Mouse (Mus musculus) embryonic facial prominence, embryonic 14.5 days (tissue): ENCODE results near the gene Nfkbia. TPM values are rescaled to one million over a fixed set of nuclear protein-coding genes. Genes with fewer than 3 reads are reported as not detected.

Experiments
- ATAC-seq: fragments of 200-750 bp; cut with Nextera tagmentation; 2 replicates; pipeline ENCODE4 v1.8.0; 2017; ENCODE audit warnings: low read depth, moderate number of reproducible peaks, moderate TSS enrichment
- DNase-seq: peaks from one replicate; pipeline ENCODE4 v3.0.0-alpha.2; 2015; ENCODE audit warnings: low spot score
- H3K27ac ChIP-seq: fragments of 300-500 bp; sonication (generic); replicated peaks from 2 replicates; pipeline ENCODE4 v1.5.1; 2014; ENCODE audit warnings: low read depth, mild to moderate bottlenecking, low read length, moderate library complexity
- H3K27me3 ChIP-seq: fragments of 300-500 bp; sonication (generic); replicated peaks from 2 replicates; pipeline ENCODE4 v1.6.1; 2014; ENCODE audit warnings: low read length; ENCODE audit not compliant: control insufficient read depth, insufficient read depth
- H3K36me3 ChIP-seq: fragments of 300-500 bp; sonication (generic); 2 replicates; pipeline ENCODE4 v1.6.1; 2014; ENCODE audit warnings: low read length, mixed read lengths; ENCODE audit not compliant: control insufficient read depth, insufficient read depth
- H3K4me1 ChIP-seq: fragments of 300-500 bp; sonication (generic); 2 replicates; pipeline ENCODE4 v1.6.1; 2014; ENCODE audit warnings: antibody characterized with exemption, low read length; ENCODE audit not compliant: control insufficient read depth, insufficient read depth
- H3K4me2 ChIP-seq: fragments of 300-500 bp; sonication (generic); 2 replicates; pipeline ENCODE4 v1.6.1; 2014; ENCODE audit warnings: low read depth, mild to moderate bottlenecking, low read length, moderate library complexity, mixed read lengths
- H3K4me3 ChIP-seq: fragments of 300-500 bp; sonication (generic); 2 replicates; pipeline ENCODE4 v1.5.1; 2014; ENCODE audit warnings: low read depth, mild to moderate bottlenecking, low read length
- H3K9ac ChIP-seq: fragments of 300-500 bp; sonication (generic); 2 replicates; pipeline ENCODE4 v1.6.1; 2014; ENCODE audit warnings: low read depth, mild to moderate bottlenecking, low read length, moderate library complexity, mixed read lengths
- H3K9me3 ChIP-seq: fragments of 300-500 bp; sonication (generic); 2 replicates; pipeline ENCODE4 v1.6.1; 2016; ENCODE audit warnings: low read length; ENCODE audit not compliant: control insufficient read depth
- WGBS: fragments of 180-500 bp; shearing (Covaris S2); extraction: QIAGEN DNeasy Blood & Tissue Kit; methylation state at CpG from one replicate; pipeline ENCODE4 v1.1.7; 2014; 5-methylcytosine and 5-hydroxymethylcytosine counted together
- polyA plus RNA-seq: library from polyadenylated mRNA; unstranded; fragments of >200 nt; fragmentation: Nextera tagmentation; extraction: Ambion mirVana; gene quantifications from 2 replicates; pipeline ENCODE4 v1.2.1, GENCODE M21; 2014

Nfkbia gene
- polyA plus RNA-seq, 1 experiment from 2014 or later, result 101 TPM

GRCm38 (mm10) chr12:55492941-55493340, 494 bp upstream of the Nfkbia start:
- Histone ChIP-seq H3K36me3 (peaks cover 34% of the 10 kb centered on the region), H3K9me3 (no peaks in the 10 kb centered on the region), H3K27me3 (no peaks in the 10 kb centered on the region), H3K27ac (peak overlapping the region; percentile 100), H3K9ac (peak overlapping the region; percentile 98), H3K4me3 (peak overlapping the region; percentile 91), H3K4me2 (peak overlapping the region; percentile 63), H3K4me1 (peaks cover 23% of the 10 kb centered on the region)
- ATAC-seq (no peak), DNase-seq (no peak)
- under 1% methylated on average over 12 of the region's 12 CpGs for whole genome bisulfite sequencing

GRCm38 (mm10) chr12:55491516-55492183, 797 bp downstream of the Nfkbia start:
- H3K4me1 ChIP-seq, result peaks cover 23% of the 10 kb centered on the region

GRCm38 (mm10) chr12:55490722-55491449, 1.6 kb downstream of the Nfkbia start:
- Histone ChIP-seq H3K4me1 (peaks cover 23% of the 10 kb centered on the region), H3K9me3 (no peaks in the 10 kb centered on the region), H3K36me3 (peaks cover 45% of the 10 kb centered on the region), H3K9ac (peak overlapping the region; percentile 98), H3K4me2 (peak overlapping the region; percentile 63), H3K27me3 (no peaks in the 10 kb centered on the region), H3K4me3 (peak overlapping the region; percentile 91), H3K27ac (peak overlapping the region; percentile 100)
- 72% methylated on average over 13 of the region's 13 CpGs for WGBS
- ATAC-seq, result no peak
- DNase-seq, result peak; percentile 55

More at GRCm38 (mm10) chr12:55491516-55492183, 797 bp downstream of the Nfkbia start:
- WGBS, result 6% methylated on average over 10 of the region's 57 CpGs
- peak overlapping the region; percentile 100 for H3K27ac ChIP-seq
- H3K4me3 ChIP-seq, result peak overlapping the region; percentile 91
- DNase-seq (peak; percentile 95), ATAC-seq (peak; percentile 88)
- peak overlapping the region; percentile 98 for H3K9ac ChIP-seq
- peak overlapping the region; percentile 63 for H3K4me2 ChIP-seq
- no peaks in the 10 kb centered on the region for H3K9me3 ChIP-seq
- no peaks in the 10 kb centered on the region for H3K27me3 ChIP-seq
- H3K36me3 ChIP-seq, result peaks cover 45% of the 10 kb centered on the region

- Histone ChIP-seq H3K4me3 (peak overlapping the region; percentile 91; the same call in 1 of the 2 replicates), H3K27me3 (no peaks in the 10 kb centered on the region), H3K9ac (0 out of 2 replicates have a peak overlapping the region, but pooled peaks have one; percentile 50), H3K36me3 (peaks cover 45% of the 10 kb centered on the region), H3K9me3 (no peaks in the 10 kb centered on the region), H3K4me1 (peaks cover 23% of the 10 kb centered on the region), H3K4me2 (peak overlapping the region; percentile 63), H3K27ac (no peak overlapping the region)
- WGBS, result 68% methylated on average over 14 of the region's 14 CpGs
- no peak for ATAC-seq
- no peak for DNase-seq
These were observed 2.3 kb downstream of the Nfkbia start for GRCm38 (mm10) chr12:55489986-55490721.

- H3K27me3 ChIP-seq, result no peaks in the 10 kb centered on the region
- H3K4me3 ChIP-seq, result no peak overlapping the region
- ATAC-seq (no peak), DNase-seq (no peak)
- no peak overlapping the region for H3K27ac ChIP-seq
- H3K9me3 ChIP-seq, result no peaks in the 10 kb centered on the region
- H3K4me1 ChIP-seq, result peaks cover 23% of the 10 kb centered on the region
- H3K4me2 ChIP-seq, result peak overlapping the region; percentile 12; the same call in 1 of the 2 replicates
- H3K36me3 ChIP-seq, result peaks cover 45% of the 10 kb centered on the region
- WGBS, result 84% methylated on average over 13 of the region's 13 CpGs
- no peak overlapping the region for H3K9ac ChIP-seq
These were observed 3.6 kb downstream of the Nfkbia start for GRCm38 (mm10) chr12:55488661-55489447.

GRCm38 (mm10) chr12:55487843-55488660, 4.4 kb downstream of the Nfkbia start:
- no peak overlapping the region for H3K27ac ChIP-seq
- H3K4me3 ChIP-seq, result no peak overlapping the region
- H3K27me3 ChIP-seq, result no peaks in the 10 kb centered on the region
- no peaks in the 10 kb centered on the region for H3K9me3 ChIP-seq
- DNase-seq (no peak), ATAC-seq (no peak)
- 97% methylated on average over 7 of the region's 7 CpGs for WGBS
- H3K36me3 ChIP-seq, result peaks cover 45% of the 10 kb centered on the region
- no peak overlapping the region for H3K4me2 ChIP-seq
- peaks cover 16% of the 10 kb centered on the region for H3K4me1 ChIP-seq
- H3K9ac ChIP-seq, result no peak overlapping the region

GRCm38 (mm10) chr12:55486923-55487674, 5.3 kb downstream of the Nfkbia start:
- H3K9me3 ChIP-seq, result no peaks in the 10 kb centered on the region
- DNase-seq, result no peak
- H3K4me2 ChIP-seq, result no peak overlapping the region
- H3K4me1 ChIP-seq, result peaks cover 12% of the 10 kb centered on the region
- no peak overlapping the region for H3K9ac ChIP-seq
- H3K4me3 ChIP-seq, result no peak overlapping the region
- H3K27me3 ChIP-seq, result no peaks in the 10 kb centered on the region
- peaks cover 45% of the 10 kb centered on the region for H3K36me3 ChIP-seq
- no peak for ATAC-seq
- 61% methylated on average over 18 of the region's 18 CpGs for WGBS
- H3K27ac ChIP-seq, result no peak overlapping the region
